Mouse (Mus musculus) stomach, embryonic 15.5 days (tissue): ENCODE results near the gene Kin. TPM values are rescaled to one million over a fixed set of nuclear protein-coding genes. Genes with fewer than 3 reads are reported as not detected.

Source experiments
- ATAC-seq: fragments of 200-750 bp; cut with Nextera tagmentation; 2 replicates; pipeline ENCODE4 v1.8.0; 2017; ENCODE audit warnings: low read depth, moderate number of reproducible peaks, moderate TSS enrichment; ENCODE audit not compliant: insufficient read depth, low FRiP score
- H3K27ac ChIP-seq: fragments of 300-500 bp; sonication (generic); 2 replicates; pipeline ENCODE4 v1.5.1; 2015; ENCODE audit warnings: mild to moderate bottlenecking, inconsistent platforms
- H3K27me3 ChIP-seq: fragments of 300-500 bp; sonication (generic); replicated peaks from 2 replicates; pipeline ENCODE4 v1.6.1; 2015; ENCODE audit warnings: inconsistent platforms
- H3K36me3 ChIP-seq: fragments of 300-500 bp; sonication (generic); 2 replicates; pipeline ENCODE4 v1.6.1; 2015; ENCODE audit warnings: inconsistent platforms
- H3K4me1 ChIP-seq: fragments of 300-500 bp; sonication (generic); 2 replicates; pipeline ENCODE4 v1.6.1; 2015; ENCODE audit warnings: inconsistent platforms
- H3K4me2 ChIP-seq: fragments of 300-500 bp; sonication (generic); 2 replicates; pipeline ENCODE4 v1.6.1; 2015; ENCODE audit warnings: mild to moderate bottlenecking, inconsistent platforms
- H3K4me3 ChIP-seq: fragments of 300-500 bp; sonication (generic); replicated peaks from 2 replicates; pipeline ENCODE4 v1.5.1; 2015; ENCODE audit warnings: inconsistent platforms
- H3K9ac ChIP-seq: fragments of 300-500 bp; sonication (generic); 2 replicates; pipeline ENCODE4 v1.6.1; 2015; ENCODE audit warnings: inconsistent platforms
- H3K9me3 ChIP-seq: fragments of 300-500 bp; sonication (generic); 2 replicates; pipeline ENCODE4 v1.6.1; 2016; ENCODE audit warnings: inconsistent platforms
- WGBS: fragments of 180-500 bp; shearing (Covaris S2); methylation state at CpG from one replicate; pipeline ENCODE4 v1.1.7; 2015; 5-methylcytosine and 5-hydroxymethylcytosine counted together
- polyA plus RNA-seq: library from polyadenylated mRNA; unstranded; fragments of >200 nt; fragmentation: Nextera tagmentation; extraction: Ambion mirVana; gene quantifications from 2 replicates; pipeline ENCODE4 v1.2.1, GENCODE M21; 2015

Gene Kin
- 29.4 and 31.1 TPM in 2 replicates for polyA plus RNA-seq

DNA sequence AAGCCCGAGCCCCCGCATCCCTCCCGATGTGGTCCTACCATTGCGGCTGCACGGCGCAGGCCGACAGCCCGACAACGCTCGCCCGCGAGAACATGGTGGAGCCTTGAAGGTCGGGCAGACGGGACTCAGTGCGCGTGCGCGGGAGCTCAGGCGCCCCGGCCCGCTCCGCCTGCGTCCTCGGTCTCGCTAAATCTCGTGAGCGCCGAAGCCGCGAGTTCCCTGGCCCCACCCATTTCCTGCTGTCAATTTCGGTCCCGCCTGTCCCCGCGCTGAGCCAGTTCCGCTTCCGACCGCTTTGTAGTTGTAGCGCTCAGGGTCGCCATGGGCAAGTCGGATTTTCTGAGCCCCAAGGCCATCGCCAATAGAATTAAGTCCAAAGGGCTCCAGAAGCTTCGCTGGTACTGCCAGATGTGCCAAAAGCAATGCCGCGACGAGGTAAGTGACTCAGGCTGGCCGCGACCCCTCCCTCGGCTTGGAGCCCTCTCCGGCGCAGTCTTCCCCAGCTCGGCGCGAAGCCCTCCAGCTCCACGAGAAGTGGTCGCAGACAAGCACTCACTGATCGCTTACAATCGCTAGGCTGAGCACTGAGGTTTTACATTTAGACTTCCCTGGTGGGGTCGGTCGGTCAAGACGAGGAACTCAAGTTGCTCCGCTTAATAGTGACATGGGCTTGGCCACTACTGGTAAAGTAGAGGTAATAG is at the start of gene Kin, which contains the start of gene Atp5c1:
Gene Kin (plus strand): TSS at position 284 of the 701 bp plus-strand sequence.
Gene Atp5c1 (minus strand): TSS at position 201 of the 701 bp plus-strand sequence.
- no peaks in the 10 kb centered on the region for H3K36me3 ChIP-seq
- no peaks in the 10 kb centered on the region for H3K27me3 ChIP-seq
- no peaks in the 10 kb centered on the region for H3K9me3 ChIP-seq
- peak within 1 kb of the TSS; percentile 98 for H3K4me3 ChIP-seq
- H3K4me1 ChIP-seq = peaks cover 22% of the 10 kb centered on the region
- ATAC-seq = peak; percentile 94
- peak within 1 kb of the TSS; percentile 75 for H3K4me2 ChIP-seq
- WGBS = under 1% methylated on average over 61 of the region's 61 CpGs
- peak within 1 kb of the TSS; percentile 92 for H3K27ac ChIP-seq
- peak within 1 kb of the TSS; percentile 100 for H3K9ac ChIP-seq

GRCm38 (mm10) chr2:10033684-10034083 is 46.7 kb upstream of the Kin start:
- 59% methylated on average over 4 of the region's 4 CpGs for WGBS
- Histone ChIP-seq H3K4me3 (no peak overlapping the region), H3K27me3 (no peaks in the 10 kb centered on the region), H3K9ac (no peak overlapping the region), H3K9me3 (no peaks in the 10 kb centered on the region), H3K4me2 (no peak overlapping the region), H3K27ac (no peak overlapping the region), H3K4me1 (no peaks in the 10 kb centered on the region), H3K36me3 (no peaks in the 10 kb centered on the region)
- no peak for ATAC-seq

DNA sequence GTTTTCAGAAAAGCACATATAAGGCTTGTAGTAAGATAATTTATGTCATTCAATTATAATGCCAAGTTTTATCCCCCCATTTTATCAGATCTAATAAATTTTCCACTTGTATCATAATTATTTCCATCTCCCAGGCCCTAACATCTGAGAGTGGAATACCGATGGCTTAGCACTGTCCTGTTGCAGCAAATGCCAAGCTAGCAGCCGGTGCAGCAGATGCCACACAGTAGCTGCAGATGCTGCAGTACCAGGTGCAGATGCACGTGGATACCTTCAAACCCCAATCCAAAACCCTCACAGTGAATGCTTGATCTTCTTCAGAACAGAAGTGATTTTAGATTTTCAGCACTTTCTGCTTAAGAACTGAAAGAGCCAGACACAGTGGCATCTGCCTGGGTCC is 45.4 kb upstream of the Kin start:
- H3K9me3 ChIP-seq = no peaks in the 10 kb centered on the region
- no peak overlapping the region for H3K4me2 ChIP-seq
- 0 out of 2 replicates have a peak, but pooled peaks cover 3% of the 10 kb centered on the region for H3K36me3 ChIP-seq
- H3K27me3 ChIP-seq = no peaks in the 10 kb centered on the region
- 86% methylated on average over 3 of the region's 3 CpGs for WGBS
- no peak overlapping the region for H3K9ac ChIP-seq
- H3K4me1 ChIP-seq = no peaks in the 10 kb centered on the region
- no peak for ATAC-seq
- H3K27ac ChIP-seq = no peak overlapping the region
- H3K4me3 ChIP-seq = no peak overlapping the region

DNA sequence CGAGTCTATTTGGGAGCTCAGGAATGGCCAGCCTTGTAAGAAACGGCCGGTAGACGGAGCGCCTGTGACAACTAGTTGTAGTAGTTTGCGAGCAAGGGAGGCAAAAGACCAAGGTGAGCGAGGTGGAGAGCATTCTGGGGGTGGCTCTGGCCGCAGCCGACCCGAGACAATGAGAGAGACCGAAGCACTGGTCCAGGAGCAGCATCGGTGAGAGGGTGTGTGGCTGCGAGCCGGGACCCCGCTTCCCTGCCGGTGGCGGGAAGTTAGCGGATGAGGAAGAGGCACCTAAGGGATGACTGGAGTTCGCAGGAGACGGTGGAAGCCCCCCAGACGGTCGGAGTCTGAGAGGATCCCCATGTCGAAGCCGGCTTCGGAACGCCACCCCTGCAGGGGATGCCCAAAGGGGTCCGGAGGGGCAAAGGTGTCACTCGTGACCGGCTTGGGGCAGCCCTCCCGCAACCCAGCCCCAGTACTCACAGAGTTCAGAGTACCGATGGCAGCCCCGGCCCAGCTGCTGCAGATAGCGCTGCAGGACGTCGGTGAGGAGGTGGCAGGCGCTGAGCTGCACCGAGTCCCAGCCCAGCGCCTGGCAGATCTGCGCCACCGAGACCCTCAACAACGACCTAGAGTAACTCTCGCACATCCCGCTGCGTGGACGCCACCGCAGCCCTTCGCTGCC is 32.5 kb upstream of the Kin start:
- under 1% methylated on average over 47 of the region's 47 CpGs for WGBS
- H3K9ac ChIP-seq = peak overlapping the region; percentile 71
- H3K36me3 ChIP-seq = no peaks in the 10 kb centered on the region
- H3K9me3 ChIP-seq = no peaks in the 10 kb centered on the region
- peak overlapping the region; percentile 94 for H3K4me3 ChIP-seq
- H3K27me3 ChIP-seq = no peaks in the 10 kb centered on the region
- no peak overlapping the region for H3K27ac ChIP-seq
- peaks cover 12% of the 10 kb centered on the region for H3K4me1 ChIP-seq
- H3K4me2 ChIP-seq = peak overlapping the region; percentile 85
- ATAC-seq = peak; percentile 28

DNA sequence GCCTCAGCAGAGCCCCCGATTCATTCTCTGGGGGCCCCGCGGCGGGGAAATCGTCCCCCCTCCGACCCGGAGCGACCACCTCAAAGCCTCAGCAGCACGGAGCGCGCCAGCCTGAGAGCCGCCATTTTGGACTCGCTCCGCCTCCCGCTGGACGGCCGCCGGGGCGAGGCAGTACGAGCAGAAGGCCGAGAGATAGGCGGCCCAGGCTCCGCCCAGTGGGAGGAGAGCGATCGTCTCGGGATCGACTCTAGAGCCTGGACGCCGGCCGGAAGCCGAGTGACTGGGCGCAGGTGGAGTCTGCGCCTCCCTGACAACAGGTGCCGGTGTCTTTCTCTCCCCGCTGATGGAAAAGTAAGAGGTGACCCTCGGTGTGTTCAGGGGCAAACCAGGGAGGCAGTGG is 31.9 kb upstream of the Kin start, which contains the start of gene Taf3:
Gene Taf3 (minus strand): TSS at position 136 of the 400 bp plus-strand sequence.
- Histone ChIP-seq H3K9me3 (no peaks in the 10 kb centered on the region), H3K36me3 (no peaks in the 10 kb centered on the region), H3K9ac (peak within 1 kb of the TSS; percentile 71), H3K27me3 (no peaks in the 10 kb centered on the region), H3K4me1 (peaks cover 12% of the 10 kb centered on the region), H3K27ac (no peak within 1 kb of the TSS), H3K4me3 (peak within 1 kb of the TSS; percentile 94), H3K4me2 (peak within 1 kb of the TSS; percentile 85)
- under 1% methylated on average over 36 of the region's 36 CpGs for WGBS
- ATAC-seq = peak; percentile 97

DNA sequence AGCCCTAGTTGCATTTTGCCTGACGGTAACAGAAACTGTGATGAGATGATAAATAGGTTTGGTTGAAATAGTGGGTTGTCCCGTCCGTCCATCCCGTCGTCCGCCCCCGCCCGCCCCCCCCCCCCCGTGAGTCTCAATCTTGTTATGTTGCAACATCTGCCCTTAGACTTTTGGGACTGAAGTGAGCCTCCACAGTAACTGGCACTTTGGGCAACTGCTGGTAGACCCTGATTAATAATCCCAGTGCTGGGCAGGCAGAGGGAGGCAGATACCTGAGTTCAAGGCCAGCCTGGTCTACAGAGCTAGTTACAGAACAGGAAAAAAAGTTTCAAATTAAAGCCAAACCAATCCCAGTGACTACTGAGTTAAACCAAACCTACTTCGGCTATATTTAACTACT is 30.9 kb upstream of the Kin start:
- H3K4me1 ChIP-seq = peaks cover 12% of the 10 kb centered on the region
- no peaks in the 10 kb centered on the region for H3K9me3 ChIP-seq
- H3K27me3 ChIP-seq = no peaks in the 10 kb centered on the region
- H3K36me3 ChIP-seq = 0 out of 2 replicates have a peak, but pooled peaks cover 4% of the 10 kb centered on the region
- WGBS = 15% methylated on average over 7 of the region's 10 CpGs
- no peak overlapping the region for H3K27ac ChIP-seq
- peak overlapping the region; percentile 94 for H3K4me3 ChIP-seq
- no peak for ATAC-seq
- H3K4me2 ChIP-seq = peak overlapping the region; percentile 60
- no peak overlapping the region for H3K9ac ChIP-seq

GRCm38 (mm10) chr2:10050878-10051277 is 29.5 kb upstream of the Kin start:
- Histone ChIP-seq H3K4me3 (no peak overlapping the region), H3K4me1 (peaks cover 12% of the 10 kb centered on the region), H3K27me3 (no peaks in the 10 kb centered on the region), H3K36me3 (peaks cover 10% of the 10 kb centered on the region), H3K27ac (no peak overlapping the region), H3K9me3 (no peaks in the 10 kb centered on the region), H3K4me2 (no peak overlapping the region), H3K9ac (no peak overlapping the region)
- WGBS = 85% methylated on average over 3 of the region's 3 CpGs
- no peak for ATAC-seq

DNA sequence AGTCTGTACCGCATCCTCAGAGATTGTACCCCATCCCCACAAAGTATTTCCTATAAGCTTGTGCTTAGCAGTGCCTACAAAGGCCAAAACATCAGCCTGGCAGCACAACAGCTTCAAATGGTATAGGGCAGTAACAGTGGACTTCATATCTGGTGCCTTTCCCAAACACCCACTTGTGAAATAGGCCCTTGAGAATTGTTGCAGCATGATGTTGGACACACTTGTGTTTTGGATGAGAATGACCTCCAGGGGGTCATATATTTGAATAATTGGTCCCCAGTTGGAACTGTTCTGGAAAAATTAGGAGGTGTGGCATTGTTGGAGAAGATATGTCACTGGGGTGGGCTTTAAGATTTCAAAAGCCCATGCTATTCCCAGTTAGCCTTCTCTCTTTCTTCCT is 28.4 kb upstream of the Kin start:
- no peak for ATAC-seq
- Histone ChIP-seq H3K36me3 (peaks cover 17% of the 10 kb centered on the region), H3K9me3 (no peaks in the 10 kb centered on the region), H3K27ac (no peak overlapping the region), H3K4me2 (no peak overlapping the region), H3K27me3 (no peaks in the 10 kb centered on the region), H3K9ac (no peak overlapping the region), H3K4me3 (no peak overlapping the region), H3K4me1 (peaks cover 12% of the 10 kb centered on the region)
- 86% methylated on average over 1 of the region's 1 CpGs for WGBS

- 83% methylated on average over 5 of the region's 5 CpGs for WGBS
- Histone ChIP-seq H3K36me3 (peaks cover 57% of the 10 kb centered on the region), H3K9me3 (no peaks in the 10 kb centered on the region), H3K27me3 (no peaks in the 10 kb centered on the region), H3K4me3 (no peak overlapping the region), H3K4me2 (no peak overlapping the region), H3K9ac (no peak overlapping the region), H3K4me1 (no peaks in the 10 kb centered on the region), H3K27ac (no peak overlapping the region)
- ATAC-seq = no peak
Measured at GRCm38 (mm10) chr2:10058836-10059235, 21.6 kb upstream of the Kin start.

GRCm38 (mm10) chr2:10071751-10072150 is 8.6 kb upstream of the Kin start:
- no peaks in the 10 kb centered on the region for H3K27me3 ChIP-seq
- no peaks in the 10 kb centered on the region for H3K9me3 ChIP-seq
- H3K4me1 ChIP-seq = 0 out of 2 replicates have a peak, but pooled peaks cover 10% of the 10 kb centered on the region
- H3K27ac ChIP-seq = no peak overlapping the region
- no peak for ATAC-seq
- peaks cover 17% of the 10 kb centered on the region for H3K36me3 ChIP-seq
- WGBS = 87% methylated on average over 7 of the region's 7 CpGs
- H3K4me3 ChIP-seq = no peak overlapping the region
- no peak overlapping the region for H3K9ac ChIP-seq
- H3K4me2 ChIP-seq = no peak overlapping the region

- ATAC-seq = no peak
- Histone ChIP-seq H3K4me3 (no peak overlapping the region), H3K27me3 (no peaks in the 10 kb centered on the region), H3K9ac (no peak overlapping the region), H3K27ac (no peak overlapping the region), H3K4me2 (no peak overlapping the region), H3K9me3 (no peaks in the 10 kb centered on the region), H3K36me3 (0 out of 2 replicates have a peak, but pooled peaks cover 4% of the 10 kb centered on the region), H3K4me1 (peaks cover 23% of the 10 kb centered on the region; the same call in 1 of the 2 replicates)
- WGBS = 68% methylated on average over 7 of the region's 7 CpGs
Measured at GRCm38 (mm10) chr2:10074470-10074869, 5.9 kb upstream of the Kin start.

DNA sequence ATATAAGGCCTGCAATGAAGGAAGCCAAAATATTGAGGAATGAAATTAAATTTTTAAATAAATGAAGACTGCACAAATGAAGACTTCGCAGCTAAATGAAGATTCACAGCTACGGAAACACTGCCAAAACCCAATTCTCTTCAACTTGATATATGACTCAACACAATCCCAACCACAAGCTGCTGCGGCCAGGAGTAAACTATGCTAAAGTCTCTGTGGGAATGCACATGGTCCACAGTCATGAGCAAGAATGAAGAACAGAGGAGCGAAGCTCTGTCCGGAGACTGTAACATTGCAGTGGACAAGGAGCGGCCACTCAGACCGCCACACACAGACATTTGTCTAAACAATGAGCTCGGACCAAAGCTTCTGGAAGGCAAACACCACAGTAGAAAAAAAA is 3.7 kb upstream of the Kin start:
- 0 out of 2 replicates have a peak, but pooled peaks cover 4% of the 10 kb centered on the region for H3K36me3 ChIP-seq
- 56% methylated on average over 8 of the region's 8 CpGs for WGBS
- no peak overlapping the region for H3K27ac ChIP-seq
- no peaks in the 10 kb centered on the region for H3K9me3 ChIP-seq
- no peak overlapping the region for H3K9ac ChIP-seq
- no peak overlapping the region for H3K4me3 ChIP-seq
- peaks cover 28% of the 10 kb centered on the region for H3K4me1 ChIP-seq
- H3K27me3 ChIP-seq = no peaks in the 10 kb centered on the region
- H3K4me2 ChIP-seq = no peak overlapping the region
- no peak for ATAC-seq
